Mouse (Mus musculus) heart, embryonic 16.5 days (tissue): ENCODE results near the gene St3gal4. TPM values are rescaled to one million over a fixed set of nuclear protein-coding genes. Genes with fewer than 3 reads are reported as not detected.
A peak's percentile ranks its signal among the peaks of the same experiment; 100 is the strongest.

ENCODE experiments used
- ATAC-seq: fragments of 200-750 bp; cut with Nextera tagmentation; replicated peaks from 2 replicates; pipeline ENCODE4 v1.8.0; 2017; ENCODE audit warnings: moderate number of reproducible peaks; ENCODE audit not compliant: insufficient read depth, low FRiP score; ENCODE audit errors: extremely low read depth
- H3K27ac ChIP-seq: fragments of 300-500 bp; sonication (generic); 2 replicates; pipeline ENCODE4 v1.5.1; 2014; ENCODE audit warnings: mild to moderate bottlenecking, low read length, control low read depth, moderate library complexity
- H3K27me3 ChIP-seq: fragments of 300-500 bp; sonication (generic); 2 replicates; pipeline ENCODE4 v1.6.1; 2014; ENCODE audit warnings: low read length, mixed read lengths; ENCODE audit not compliant: control insufficient read depth, insufficient read depth
- H3K36me3 ChIP-seq: fragments of 300-500 bp; sonication (generic); 2 replicates; pipeline ENCODE4 v1.6.1; 2014; ENCODE audit not compliant: control insufficient read depth, insufficient read depth
- H3K4me1 ChIP-seq: fragments of 300-500 bp; sonication (generic); 2 replicates; pipeline ENCODE4 v1.6.1; 2014; ENCODE audit warnings: low read length, mixed read lengths; ENCODE audit not compliant: control insufficient read depth, insufficient read depth
- H3K4me2 ChIP-seq: fragments of 300-500 bp; sonication (generic); 2 replicates; pipeline ENCODE4 v1.6.1; 2014; ENCODE audit warnings: low read depth, mild to moderate bottlenecking, control low read depth, low read length
- H3K4me3 ChIP-seq: fragments of 300-500 bp; sonication (generic); 2 replicates; pipeline ENCODE4 v1.5.1; 2014; ENCODE audit warnings: mild to moderate bottlenecking, control low read depth, low read length
- H3K9ac ChIP-seq: fragments of 300-500 bp; sonication (generic); 2 replicates; pipeline ENCODE4 v1.6.1; 2014; ENCODE audit warnings: low read length, control low read depth
- H3K9me3 ChIP-seq: fragments of 300-500 bp; sonication (generic); replicated peaks from 2 replicates; pipeline ENCODE4 v1.6.1; 2016; ENCODE audit warnings: low read length; ENCODE audit not compliant: control insufficient read depth
- WGBS: fragments of 180-500 bp; shearing (Covaris S2); extraction: QIAGEN DNeasy Blood & Tissue Kit; methylation state at CpG from one replicate; pipeline ENCODE4 v1.1.7; 2014; 5-methylcytosine and 5-hydroxymethylcytosine counted together
- polyA plus RNA-seq: library from polyadenylated mRNA; unstranded; fragments of >200 nt; fragmentation: Nextera tagmentation; extraction: Ambion mirVana; gene quantifications from 2 replicates; pipeline ENCODE4 v1.2.1, GENCODE M21; 2015

Gene St3gal4
- polyA plus RNA-seq, 1 experiment from 2014 or later: 25.8 TPM

- Histone ChIP-seq H3K9ac (no peak overlapping the region), H3K4me1 (peaks cover 14% of the 10 kb centered on the region), H3K27me3 (peaks cover 8% of the 10 kb centered on the region; the same call in 1 of the 2 replicates), H3K4me2 (no peak overlapping the region), H3K9me3 (no peaks in the 10 kb centered on the region), H3K4me3 (no peak overlapping the region), H3K27ac (no peak overlapping the region), H3K36me3 (no peaks in the 10 kb centered on the region)
- no peak for ATAC-seq
- 58% methylated on average over 11 of the region's 11 CpGs for WGBS
Observed at GRCm38 (mm10) chr9:35020015-35020653, 98.9 kb downstream of the St3gal4 start.

- Histone ChIP-seq H3K36me3 (no peaks in the 10 kb centered on the region), H3K9me3 (no peaks in the 10 kb centered on the region), H3K4me2 (no peak overlapping the region), H3K27me3 (peaks cover 4% of the 10 kb centered on the region; the same call in 1 of the 2 replicates), H3K9ac (no peak overlapping the region), H3K4me1 (peaks cover 11% of the 10 kb centered on the region), H3K27ac (no peak overlapping the region), H3K4me3 (no peak overlapping the region)
- ATAC-seq: 0 out of 2 replicates have a peak, but pooled peaks have one; percentile 33
- 10% methylated on average over 3 of the region's 3 CpGs for WGBS
Observed at GRCm38 (mm10) chr9:35019372-35019771, 99.7 kb downstream of the St3gal4 start.

- Histone ChIP-seq H3K9ac (no peak overlapping the region), H3K4me1 (peaks cover 11% of the 10 kb centered on the region), H3K36me3 (no peaks in the 10 kb centered on the region), H3K27ac (no peak overlapping the region), H3K9me3 (no peaks in the 10 kb centered on the region), H3K27me3 (peaks cover 3% of the 10 kb centered on the region; the same call in 1 of the 2 replicates), H3K4me3 (no peak overlapping the region; the same call in 1 of the 2 replicates), H3K4me2 (peak overlapping the region; percentile 49; the same call in 1 of the 2 replicates)
- 14% methylated on average over 5 of the region's 5 CpGs for WGBS
- ATAC-seq: no peak
Observed at GRCm38 (mm10) chr9:35018056-35018455, 101.0 kb downstream of the St3gal4 start.

DNA sequence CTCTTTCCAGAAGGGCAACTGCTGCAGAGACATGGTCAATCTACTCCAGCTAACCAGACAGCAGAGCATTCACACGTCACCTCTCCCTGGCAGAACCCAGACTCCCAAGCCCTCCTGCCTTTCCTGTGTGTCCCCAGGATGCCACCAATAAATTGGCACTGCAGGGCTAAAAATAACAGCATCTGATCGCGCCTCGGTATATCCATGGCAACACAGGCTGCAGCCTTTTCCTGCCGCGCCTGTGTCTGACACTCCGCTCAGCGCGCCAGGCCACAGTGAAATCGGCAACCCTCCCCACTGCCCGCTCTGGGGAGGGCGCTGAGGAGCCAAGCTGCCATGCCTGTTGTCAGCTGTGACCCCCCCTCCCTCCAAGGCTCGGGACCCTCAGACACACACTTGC, 101.5 kb downstream of the St3gal4 start:
- Histone ChIP-seq H3K4me3 (peak overlapping the region; percentile 15; the same call in 1 of the 2 replicates), H3K9me3 (no peaks in the 10 kb centered on the region), H3K36me3 (no peaks in the 10 kb centered on the region), H3K27me3 (peaks cover 3% of the 10 kb centered on the region; the same call in 1 of the 2 replicates), H3K27ac (no peak overlapping the region), H3K9ac (no peak overlapping the region), H3K4me2 (peak overlapping the region; percentile 49), H3K4me1 (peaks cover 11% of the 10 kb centered on the region)
- ATAC-seq: no peak
- 9% methylated on average over 13 of the region's 13 CpGs for WGBS

DNA sequence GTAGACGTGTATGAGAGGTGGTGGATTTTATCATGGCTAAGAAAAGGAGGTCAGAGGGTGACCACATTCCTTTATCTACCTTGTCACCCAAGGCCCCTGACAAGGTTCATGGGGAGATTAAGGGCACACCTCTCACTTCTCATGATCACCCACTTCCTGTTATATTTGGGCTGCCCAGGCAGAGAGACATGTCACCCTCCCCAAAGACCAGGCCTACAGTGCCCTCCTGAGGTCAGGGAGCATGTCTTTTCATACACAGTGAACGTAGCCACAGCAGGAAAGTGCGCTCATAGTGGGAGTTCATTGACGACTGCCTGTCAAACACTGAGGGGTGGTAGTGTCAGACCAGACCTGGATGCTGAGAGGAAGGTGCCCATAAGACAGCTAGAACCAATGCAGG, 102.3 kb downstream of the St3gal4 start:
- H3K4me3 ChIP-seq: no peak overlapping the region
- H3K4me1 ChIP-seq: peaks cover 11% of the 10 kb centered on the region
- 39% methylated on average over 4 of the region's 4 CpGs for WGBS
- no peak overlapping the region for H3K9ac ChIP-seq
- no peaks in the 10 kb centered on the region for H3K9me3 ChIP-seq
- ATAC-seq: peak; percentile 74
- peaks cover 3% of the 10 kb centered on the region; the same call in 1 of the 2 replicates for H3K27me3 ChIP-seq
- H3K4me2 ChIP-seq: no peak overlapping the region
- H3K36me3 ChIP-seq: no peaks in the 10 kb centered on the region
- H3K27ac ChIP-seq: no peak overlapping the region

- Histone ChIP-seq H3K4me2 (no peak overlapping the region), H3K4me1 (no peaks in the 10 kb centered on the region), H3K27ac (no peak overlapping the region), H3K27me3 (no peaks in the 10 kb centered on the region), H3K9me3 (no peaks in the 10 kb centered on the region), H3K36me3 (no peaks in the 10 kb centered on the region), H3K4me3 (no peak overlapping the region), H3K9ac (no peak overlapping the region)
- WGBS: 69% methylated on average over 14 of the region's 14 CpGs
- no peak for ATAC-seq
Observed at GRCm38 (mm10) chr9:35007697-35008341, 111.2 kb downstream of the St3gal4 start.

- ATAC-seq: no peak
- Histone ChIP-seq H3K27ac (no peak overlapping the region), H3K27me3 (no peaks in the 10 kb centered on the region), H3K4me2 (no peak overlapping the region), H3K4me1 (peaks cover 2% of the 10 kb centered on the region), H3K9me3 (no peaks in the 10 kb centered on the region; the same call in 1 of the 2 replicates), H3K9ac (no peak overlapping the region), H3K36me3 (no peaks in the 10 kb centered on the region), H3K4me3 (no peak overlapping the region)
- 72% methylated on average over 4 of the region's 4 CpGs for WGBS
Observed at GRCm38 (mm10) chr9:35004113-35004512, 115.0 kb downstream of the St3gal4 start.

DNA sequence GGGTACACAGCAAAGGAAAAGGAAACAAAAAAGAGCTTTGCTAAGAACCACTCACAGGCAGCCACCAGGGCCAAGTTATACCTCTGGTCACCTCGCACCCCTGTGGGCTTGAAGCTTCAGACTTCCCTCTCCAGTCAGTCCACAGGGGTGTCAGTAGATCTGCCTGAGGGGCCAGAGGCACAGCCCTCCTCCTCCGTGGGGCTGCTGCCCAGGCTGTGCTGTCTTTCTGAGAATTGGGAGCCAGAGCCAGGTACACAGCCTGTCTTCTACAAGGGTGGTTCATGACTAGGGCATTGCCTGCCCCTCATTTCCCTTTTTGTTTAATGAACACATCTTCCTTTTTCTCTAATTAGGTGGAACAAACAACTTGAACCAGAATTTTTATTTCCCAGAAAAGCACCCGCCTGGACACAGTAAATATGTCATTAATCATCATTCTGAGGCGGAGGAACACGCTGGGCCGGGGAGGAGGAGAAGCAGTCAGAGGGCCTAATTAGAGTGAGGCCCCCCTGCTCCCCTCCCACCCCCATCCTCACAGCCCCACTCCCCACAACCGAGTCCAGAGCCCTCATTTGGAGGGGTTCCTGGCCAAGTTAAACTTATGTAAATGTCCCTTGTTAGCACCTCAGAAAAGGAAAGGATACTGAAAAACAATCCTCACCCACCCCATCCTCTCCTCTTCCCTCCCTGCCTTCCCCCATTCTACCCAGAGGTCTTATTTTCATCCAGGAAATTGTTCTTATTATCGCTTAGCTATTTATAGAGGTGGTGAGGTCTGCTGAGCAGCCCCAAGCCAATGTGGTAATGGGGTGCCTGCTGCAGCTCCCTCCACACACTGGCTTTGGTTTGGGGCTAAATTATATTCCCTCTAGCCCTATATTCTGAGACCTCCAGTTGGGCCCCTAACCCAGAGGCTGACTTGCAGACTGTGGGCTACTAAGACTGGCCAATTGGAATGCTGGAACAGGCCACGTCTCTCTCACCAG, 120.9 kb downstream of the St3gal4 start:
- Histone ChIP-seq H3K27ac (peak overlapping the region; percentile 89), H3K9ac (peak overlapping the region; percentile 28; the same call in 1 of the 2 replicates), H3K9me3 (no peaks in the 10 kb centered on the region; the same call in 1 of the 2 replicates), H3K4me1 (peaks cover 32% of the 10 kb centered on the region), H3K4me2 (0 out of 2 replicates have a peak overlapping the region, but pooled peaks have one; percentile 7), H3K27me3 (no peaks in the 10 kb centered on the region), H3K4me3 (no peak overlapping the region), H3K36me3 (no peaks in the 10 kb centered on the region)
- 37% methylated on average over 9 of the region's 9 CpGs for WGBS
- peak; percentile 79 for ATAC-seq
